Mouse (Mus musculus) lung, postnatal 0 days (tissue): ENCODE measurements around the gene Lrpap1.
A peak's percentile ranks its signal among the peaks of the same experiment; 100 is the strongest.

Experiments
- CTCF ChIP-seq: IDR thresholded peaks from 2 replicates; pipeline ENCODE4 v1.5.1; 2016; ENCODE audit warnings: antibody characterized with exemption, mild to moderate bottlenecking
- EP300 ChIP-seq: IDR thresholded peaks from 2 replicates; pipeline ENCODE4 v1.6.1; 2016; ENCODE audit warnings: antibody characterized with exemption, mild to moderate bottlenecking, control low read depth

DNA sequence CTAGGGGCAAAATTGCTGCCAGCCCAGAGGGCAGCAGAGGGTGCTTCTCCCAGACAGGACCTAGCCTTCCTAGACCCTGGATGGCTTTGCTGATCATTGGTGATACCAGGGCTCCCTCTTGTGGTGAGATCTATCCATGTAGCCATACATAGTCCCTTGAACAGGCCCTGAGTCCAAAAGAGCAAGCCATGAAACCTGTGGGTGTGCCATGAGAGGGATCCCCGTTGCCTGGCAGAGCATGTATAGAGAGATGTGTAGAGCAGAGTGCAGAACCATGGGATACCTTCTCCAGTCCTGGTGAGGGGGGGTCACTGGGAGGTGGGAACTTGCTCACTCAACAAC, 62.5 kb downstream of the Lrpap1 start:
- TF ChIP-seq CTCF, result peak; percentile 97
- TF ChIP-seq EP300, result no peak
